Comparison of ENCODE assay signal across 9 mouse cellular contexts in genomic region chr2:30240267-30240666, GRCm38 (mm10). TPM values are rescaled to one million over a fixed set of nuclear protein-coding genes. Genes with fewer than 3 reads are reported as not detected.
DNase-seq lines count a peak whose midpoint lies in the region; ATAC-seq and TF ChIP-seq lines count a peak whose summit lies in the region.
"Had no signal": no experiment of that assay in that cellular context is flagged by ENCODE, and none has a peak within 500 bp of the region (broad histone marks: within the 10 kb centered on the region; RNA-seq: fewer than 3 reads in every experiment).

Gene Gm28035 (plus strand): TSS chr2:30240567.

- no peak within 1 kb of the TSS for H3K4me3 ChIP-seq in spleen, adult 2 months (ENCODE audit: extremely low read depth, insufficient read depth, insufficient read length)
- H3K4me3 ChIP-seq in liver, embryonic 11.5 days (ENCODE audit: low read depth, low read length): peak within 1 kb of the TSS; percentile 0; the same call in 1 of the 2 replicates
- no peak within 1 kb of the TSS for H3K4me3 ChIP-seq in stomach, postnatal 0 days (ENCODE audit: low read depth, low read length)

- no peak for TF ChIP-seq POLR2A in spleen, adult 2 months (IDR thresholded peaks at IDR 0.05; ENCODE audit: low read depth, low read length)

- intact Hi-C loops in heart, postnatal 14 days (cut with DNase I): no loop called here
- intact Hi-C loops in gastrocnemius, postnatal 36 days (cut with DNase I): no loop called here

- H3K36me3 ChIP-seq in spleen, adult 2 months (ENCODE audit: control insufficient read depth, insufficient read depth, low read length): peaks cover 10% of the 10 kb centered on the region
- H3K36me3 ChIP-seq in liver, embryonic 11.5 days (ENCODE audit: control insufficient read depth, insufficient read depth, low read length): peaks cover 5% of the 10 kb centered on the region; the same call in 1 of the 2 replicates
- peaks cover 12% of the 10 kb centered on the region; the same call in 1 of the 2 replicates for H3K36me3 ChIP-seq in stomach, postnatal 0 days (ENCODE audit: control insufficient read depth, insufficient read depth, low read length)

- TF ChIP-seq CTCF in spleen, adult 2 months (IDR thresholded peaks at IDR 0.05; ENCODE audit: extremely low read depth, insufficient read depth, insufficient read length, insufficient replicate concordance): no peak
- TF ChIP-seq CTCF in stomach, postnatal 0 days (IDR thresholded peaks at IDR 0.05; ENCODE audit: low read depth): no peak

- peak within 1 kb of the TSS; percentile 25 for H3K27ac ChIP-seq in spleen, adult 2 months (ENCODE audit: insufficient read depth, low read length)
- peak within 1 kb of the TSS; percentile 1 for H3K27ac ChIP-seq in liver, embryonic 11.5 days (ENCODE audit: low read depth, low read length)
- H3K27ac ChIP-seq in stomach, postnatal 0 days (replicated peaks): peak within 1 kb of the TSS; percentile 45

- H3K9me3 ChIP-seq in liver, embryonic 11.5 days (ENCODE audit: control insufficient read depth, low read length): no peaks in the 10 kb centered on the region
- H3K9me3 ChIP-seq in stomach, postnatal 0 days (ENCODE audit: control insufficient read depth, low read length): no peaks in the 10 kb centered on the region

- H3K4me2 ChIP-seq in liver, embryonic 11.5 days: peak within 1 kb of the TSS; percentile 96
- peak within 1 kb of the TSS; percentile 68 for H3K4me2 ChIP-seq in stomach, postnatal 0 days (replicated peaks; ENCODE audit: low read depth)

- DNase-seq in heart, adult 11 months: peak; percentile 88
- DNase-seq in heart, postnatal 14 days: no peak
- no peak for DNase-seq in spleen, adult 2 months (ENCODE audit: low read depth in 1 of 2, low spot score in 2 of 2)
- no peak for DNase-seq in spleen, postnatal 36 days (ENCODE audit: low spot score in 2 of 2)
- no peak for DNase-seq in liver, embryonic 11.5 days (ENCODE audit: low spot score)
- DNase-seq in stomach, postnatal 0 days (ENCODE audit: low spot score): no peak
- DNase-seq in gastrocnemius, postnatal 36 days: no peak
- DNase-seq in cerebellum, postnatal 4 days (ENCODE audit: low spot score in 2 of 2): no peak

- no peak within 1 kb of the TSS for H3K9ac ChIP-seq in liver, embryonic 11.5 days (ENCODE audit: low read depth, low read length)
- no peak within 1 kb of the TSS for H3K9ac ChIP-seq in stomach, postnatal 0 days (ENCODE audit: low read length)

- H3K27me3 ChIP-seq in spleen, adult 2 months (ENCODE audit: control insufficient read depth, insufficient read depth, low read length): no peaks in the 10 kb centered on the region
- H3K27me3 ChIP-seq in liver, embryonic 11.5 days (replicated peaks; ENCODE audit: control insufficient read depth, insufficient read depth, low read length): no peaks in the 10 kb centered on the region
- no peaks in the 10 kb centered on the region for H3K27me3 ChIP-seq in stomach, postnatal 0 days (ENCODE audit: control insufficient read depth, insufficient read depth, low read length)
- H3K27me3 ChIP-seq: CH12.LX had no signal

- 79% methylated on average over 2 of the region's 2 CpGs for WGBS in spleen, adult 2 months
- 83% methylated on average over 2 of the region's 2 CpGs for whole genome bisulfite sequencing in liver, embryonic 11.5 days
- 72% methylated on average over 2 of the region's 2 CpGs for WGBS in stomach, postnatal 0 days

- peaks cover 11% of the 10 kb centered on the region; the same call in 1 of the 2 replicates for H3K4me1 ChIP-seq in spleen, adult 2 months (ENCODE audit: control insufficient read depth, insufficient read depth, insufficient read length)
- peaks cover 27% of the 10 kb centered on the region for H3K4me1 ChIP-seq in liver, embryonic 11.5 days (replicated peaks; ENCODE audit: control insufficient read depth, insufficient read depth, low read length)
- peaks cover 8% of the 10 kb centered on the region for H3K4me1 ChIP-seq in stomach, postnatal 0 days (replicated peaks; ENCODE audit: control insufficient read depth, insufficient read depth)

- TF ChIP-seq EP300 in stomach, postnatal 0 days (optimal IDR thresholded peaks at IDR 0.05): no peak

- ATAC-seq in liver, embryonic 11.5 days (replicated peaks; ENCODE audit: low FRiP score): no peak
- ATAC-seq in stomach, postnatal 0 days (ENCODE audit: low FRiP score, low TSS enrichment): no peak

RNA-seq across cellular contexts. Expression of gene Gm28035, which starts in this region (rescaled TPM):
- total RNA-seq in heart, postnatal 14 days (2021): 1 to 10 TPM; 4.1 to 4.6 TPM
- polyA plus RNA-seq in spleen, adult 2 months (2012; rRNA removed): 6.0 and 9.6 TPM in 2 replicates
- 0.16 and 0.23 TPM in 2 replicates for polyA plus RNA-seq in liver, embryonic 11.5 days (2014; fragmentation: Nextera tagmentation; extraction: Ambion mirVana)
- polyA plus RNA-seq in stomach, postnatal 0 days (2015; fragmentation: Nextera tagmentation; extraction: Ambion mirVana): 0.05 and 0.11 TPM in 2 replicates
- 1 to 10 TPM in 1 of 2 experiments, under 1 TPM in 1; 0.99 to 2.0 TPM for total RNA-seq in gastrocnemius, postnatal 36 days (2021)
